Mouse (Mus musculus) thymus, postnatal 25 days (tissue): ENCODE measurements around the gene Spag5.

Experiments used
- DNase-seq: peaks from one replicate; pipeline ENCODE4 v3.0.0; 2022

The Spag5 gene

DNA sequence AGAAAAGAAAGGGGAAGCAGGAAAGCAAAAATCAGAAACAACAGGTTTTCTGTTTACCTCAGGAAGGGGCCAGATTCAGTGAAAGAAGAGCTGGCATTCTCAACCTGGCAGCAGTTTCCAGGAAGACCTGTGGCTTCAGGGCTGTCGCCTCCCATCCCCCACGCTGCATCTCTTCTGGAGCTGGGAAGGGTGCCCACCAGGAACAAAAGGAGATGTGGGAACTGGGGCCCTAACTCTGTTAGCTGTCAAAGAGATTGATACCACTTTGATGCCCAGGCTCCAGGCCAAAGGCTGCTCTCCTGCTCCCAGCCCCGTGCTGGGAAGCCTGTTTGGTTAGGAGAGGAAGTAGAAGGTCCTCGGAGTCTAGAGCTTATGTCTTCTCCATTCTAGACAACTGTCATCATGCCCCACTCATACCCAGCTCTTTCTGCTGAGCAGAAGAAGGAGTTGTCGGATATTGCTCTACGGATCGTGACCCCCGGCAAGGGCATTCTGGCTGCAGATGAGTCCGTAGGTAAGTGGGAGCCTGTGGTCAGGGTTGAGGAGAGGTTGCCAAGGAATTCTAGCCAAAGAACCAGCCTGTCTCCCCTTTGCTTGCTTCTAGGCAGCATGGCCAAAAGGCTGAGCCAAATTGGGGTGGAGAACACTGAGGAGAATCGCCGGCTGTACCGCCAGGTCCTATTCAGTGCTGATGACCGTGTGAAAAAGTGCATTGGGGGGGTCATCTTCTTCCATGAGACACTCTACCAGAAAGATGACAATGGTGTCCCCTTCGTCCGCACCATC, 22.9 kb downstream of the Spag5 start:
- no peak for DNase-seq

DNA sequence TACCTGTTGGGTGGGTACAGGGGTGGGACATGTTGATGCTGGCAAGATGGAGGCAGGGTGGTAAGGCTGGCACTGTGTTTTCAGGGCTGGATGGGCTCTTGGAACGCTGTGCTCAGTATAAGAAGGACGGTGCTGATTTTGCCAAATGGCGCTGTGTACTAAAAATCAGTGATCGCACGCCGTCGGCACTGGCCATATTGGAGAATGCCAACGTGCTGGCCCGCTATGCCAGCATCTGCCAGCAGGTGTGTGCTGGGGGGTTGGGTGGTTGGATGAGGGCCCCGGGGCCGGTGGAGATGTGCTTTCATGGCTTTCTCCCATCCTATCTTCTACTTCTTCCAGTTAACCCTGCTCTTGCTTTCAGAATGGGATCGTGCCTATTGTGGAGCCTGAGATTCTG, 23.6 kb downstream of the Spag5 start:
- DNase-seq, result no peak

DNA sequence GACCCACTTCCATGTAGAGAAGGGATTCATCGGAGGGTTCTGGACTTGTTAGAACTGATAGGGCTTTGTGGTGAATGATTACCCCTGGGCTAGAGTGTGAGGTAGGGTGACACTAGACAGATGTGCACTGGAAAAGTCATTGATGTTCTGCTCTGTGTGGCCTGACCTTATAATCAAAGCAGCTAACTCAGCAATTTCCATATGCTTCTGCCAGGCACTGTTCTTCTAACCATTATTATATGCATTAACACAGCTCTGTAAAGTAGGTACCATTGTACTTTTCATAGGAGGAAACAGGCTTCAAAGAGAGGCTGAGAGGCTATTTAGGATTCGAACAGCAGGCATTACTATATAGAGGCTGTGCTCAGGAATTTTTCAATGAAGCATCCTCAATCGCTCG, 25.9 kb downstream of the Spag5 start:
- DNase-seq, result no peak

DNA sequence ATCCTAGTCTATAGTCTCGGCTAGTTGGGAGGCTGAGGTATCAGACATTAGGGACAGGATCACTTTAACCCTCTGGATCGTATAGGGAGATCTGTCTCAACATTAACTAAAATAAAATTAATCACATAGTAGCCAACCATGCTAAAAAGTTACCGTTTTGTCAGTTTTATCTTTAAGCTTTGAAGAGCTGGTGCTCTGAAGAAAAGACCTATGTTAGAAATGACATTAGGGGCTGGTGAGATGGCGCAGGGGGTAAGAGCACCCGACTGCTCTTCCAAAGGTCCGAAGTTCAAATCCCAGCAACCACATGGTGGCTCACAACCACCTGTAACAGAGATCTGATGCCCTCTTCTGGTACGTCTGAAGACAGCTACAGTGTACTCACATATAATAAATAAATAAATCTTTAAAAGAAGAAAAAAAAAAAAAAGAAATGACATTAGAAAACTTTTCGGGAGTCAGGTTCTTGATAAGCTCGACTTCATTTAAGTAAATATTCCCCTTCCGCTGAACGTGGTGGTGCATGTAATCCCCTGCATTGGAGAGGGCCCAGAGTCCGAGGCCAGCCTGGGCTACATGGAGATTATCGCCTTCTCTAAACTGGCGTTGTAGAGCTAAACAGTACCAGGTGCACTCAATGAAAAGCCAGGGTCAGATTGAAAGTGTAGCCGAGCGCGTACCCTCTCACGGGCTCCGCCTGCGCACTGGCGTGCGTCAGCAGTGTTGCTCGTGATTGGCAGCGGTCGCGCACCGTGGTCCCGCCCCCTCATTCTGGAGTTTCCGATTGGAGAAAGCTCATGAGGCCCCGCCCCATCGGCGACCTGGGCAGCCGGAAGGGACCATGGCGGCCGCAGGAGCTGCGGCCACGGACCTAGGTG, 26.5 kb downstream of the Spag5 start, which contains the start of gene Pigs:
Gene Pigs, plus strand, starts transcription at position 782 of the 878 bp plus-strand sequence.
- peak; percentile 96 for DNase-seq

DNA sequence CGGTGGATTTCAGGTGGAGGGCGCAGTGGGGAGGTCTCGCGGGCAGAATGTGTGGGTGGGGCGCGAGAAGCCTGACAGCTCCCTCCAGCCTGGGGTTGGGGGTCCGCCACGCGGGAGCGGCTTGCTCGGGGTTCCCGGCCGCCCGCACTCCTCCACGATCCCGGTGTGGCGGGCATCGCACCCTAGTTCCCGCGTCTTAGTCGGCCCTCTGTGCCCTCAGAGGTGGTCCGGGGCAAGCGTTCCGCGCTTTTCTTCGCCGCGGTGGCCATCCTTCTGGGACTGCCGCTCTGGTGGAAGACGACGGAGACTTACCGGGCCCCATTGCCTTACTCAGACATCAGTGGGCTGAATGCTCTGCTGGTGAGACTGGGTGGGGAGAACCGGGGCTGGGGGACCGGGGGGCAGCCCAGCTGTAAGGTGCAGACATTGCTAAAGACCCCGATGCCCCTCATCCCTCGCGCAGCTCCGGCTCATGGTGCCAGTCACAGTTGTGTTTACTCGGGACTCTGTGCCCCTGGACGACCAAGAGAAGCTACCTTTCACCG, 27.3 kb downstream of the Spag5 start:
- DNase-seq, result no peak

DNA sequence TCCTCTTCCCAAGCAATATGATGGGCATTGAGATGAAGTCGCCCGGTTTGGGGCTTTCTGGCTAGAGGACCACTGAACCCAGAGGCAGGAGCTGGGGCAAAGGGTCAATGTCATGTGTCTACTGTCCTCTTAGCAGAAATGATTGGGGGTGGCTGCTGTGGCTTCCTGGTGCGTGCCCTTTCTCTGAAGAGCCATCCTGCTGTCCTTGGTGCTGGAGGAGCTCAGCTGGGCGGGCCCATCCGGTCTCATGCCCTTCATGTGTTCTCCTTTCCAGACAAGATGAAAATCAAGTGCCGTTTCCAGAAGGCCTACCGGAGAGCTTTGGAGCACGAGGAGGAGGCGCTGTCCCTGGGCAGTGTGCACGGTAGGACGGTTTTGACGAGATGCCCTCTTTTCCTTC, 31.3 kb downstream of the Spag5 start:
- DNase-seq, result no peak

DNA sequence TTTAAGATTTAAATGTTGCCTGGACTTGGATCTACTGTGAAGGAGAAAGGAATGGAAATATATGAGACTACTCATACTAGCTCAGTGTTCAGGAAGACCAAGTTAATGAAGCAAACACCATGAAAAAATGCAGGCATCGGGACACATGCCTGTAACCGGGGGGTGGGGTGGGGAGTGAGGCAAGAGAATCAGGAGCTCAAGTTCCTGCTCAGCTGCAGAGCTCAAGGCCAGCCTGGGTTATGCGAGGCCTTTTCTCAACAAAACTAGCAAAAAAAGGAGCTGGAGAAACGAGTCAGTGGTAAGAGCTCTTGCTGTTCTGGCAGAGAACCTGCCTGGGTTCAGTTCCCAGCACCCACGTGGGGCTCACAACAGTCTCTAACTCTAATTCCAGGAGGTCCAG, 32.7 kb downstream of the Spag5 start:
- no peak for DNase-seq

DNA sequence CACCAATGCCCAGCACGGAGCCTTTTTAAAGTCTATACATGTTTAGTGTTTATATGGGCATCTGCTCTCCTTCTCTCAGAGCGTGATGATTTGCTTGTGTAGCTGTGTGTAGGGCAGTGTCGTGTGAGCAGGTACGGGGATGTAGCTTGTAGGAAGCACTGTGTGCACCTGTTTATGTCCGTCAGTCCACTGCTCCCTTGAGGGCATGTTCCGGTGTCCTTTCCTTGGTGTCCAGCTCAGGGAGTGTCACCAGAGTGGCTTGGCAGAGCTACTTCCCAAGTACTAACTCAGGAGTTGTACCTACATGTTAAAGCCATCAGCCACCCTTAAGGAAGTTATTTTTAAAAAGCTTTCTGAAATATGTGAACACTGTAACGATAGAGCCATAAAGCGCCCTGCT, 35.7 kb downstream of the Spag5 start:
- DNase-seq, result no peak

DNA sequence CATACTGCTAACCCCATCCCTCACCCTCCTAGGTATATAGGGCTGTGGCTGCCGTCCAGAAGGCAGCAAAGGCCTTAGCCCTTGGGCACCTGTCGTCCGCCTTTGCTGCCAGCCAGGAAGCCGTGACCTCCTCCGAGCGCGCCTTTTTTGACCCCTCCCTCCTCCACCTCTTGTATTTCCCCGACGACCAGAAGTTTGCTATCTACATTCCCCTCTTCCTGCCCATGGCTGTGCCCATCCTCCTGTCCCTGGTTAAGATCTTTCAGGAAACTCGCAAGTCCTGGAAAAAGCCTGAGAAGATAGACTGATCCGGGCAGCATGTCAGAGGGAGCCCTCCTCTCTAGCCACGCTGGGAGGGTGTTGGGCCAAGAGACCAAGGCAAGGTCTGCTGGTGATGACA, 40.4 kb downstream of the Spag5 start:
- DNase-seq, result no peak

DNA sequence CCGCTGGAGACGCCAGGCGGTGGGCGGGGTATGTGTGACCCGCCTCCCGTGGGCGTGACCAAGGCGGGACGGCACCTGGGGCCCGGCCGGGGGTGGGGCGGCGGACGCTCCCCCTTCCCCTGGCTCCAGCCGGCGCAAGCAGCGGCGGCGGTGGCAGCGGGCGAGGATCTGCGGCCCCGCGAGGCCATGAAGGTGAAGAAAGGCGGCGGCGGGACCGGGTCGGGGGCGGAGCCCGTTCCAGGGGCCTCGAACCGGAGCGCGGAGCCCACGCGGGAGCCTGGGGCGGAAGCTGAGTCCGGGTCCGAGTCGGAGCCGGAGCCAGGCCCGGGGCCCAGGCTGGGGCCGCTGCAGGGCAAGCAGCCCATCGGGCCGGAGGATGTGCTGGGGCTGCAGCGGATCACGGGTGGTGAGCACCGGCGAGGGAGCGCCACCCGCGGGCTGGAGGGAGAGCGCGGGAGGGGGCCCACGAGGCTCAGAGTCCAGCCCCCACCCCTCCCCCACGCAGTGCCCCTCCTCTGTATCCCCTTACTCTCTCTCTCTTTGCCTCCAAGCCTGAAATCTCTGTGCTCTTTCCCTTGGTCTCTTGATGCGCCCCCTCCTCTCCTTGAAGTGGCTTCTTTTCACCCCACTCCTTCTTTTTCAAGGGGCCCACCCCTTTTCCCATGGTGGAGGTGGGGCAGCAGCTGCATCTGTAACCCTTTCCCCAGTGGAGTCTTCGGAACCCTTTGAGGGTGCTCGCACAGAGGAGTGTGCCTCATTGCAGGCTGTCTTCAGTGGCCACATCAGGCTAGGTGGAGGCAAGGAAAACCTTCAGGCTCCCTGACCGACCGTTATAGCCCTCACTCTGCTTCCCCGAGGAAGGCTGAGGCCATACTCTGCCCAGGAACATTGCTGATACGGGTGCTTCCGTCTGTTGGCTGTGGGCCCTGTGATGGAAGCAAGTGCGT, 42.3 kb downstream of the Spag5 start, which contains the start of gene Unc119:
Gene Unc119, plus strand, starts transcription at position 102 of the 947 bp plus-strand sequence.
- peak; percentile 86 for DNase-seq

DNA sequence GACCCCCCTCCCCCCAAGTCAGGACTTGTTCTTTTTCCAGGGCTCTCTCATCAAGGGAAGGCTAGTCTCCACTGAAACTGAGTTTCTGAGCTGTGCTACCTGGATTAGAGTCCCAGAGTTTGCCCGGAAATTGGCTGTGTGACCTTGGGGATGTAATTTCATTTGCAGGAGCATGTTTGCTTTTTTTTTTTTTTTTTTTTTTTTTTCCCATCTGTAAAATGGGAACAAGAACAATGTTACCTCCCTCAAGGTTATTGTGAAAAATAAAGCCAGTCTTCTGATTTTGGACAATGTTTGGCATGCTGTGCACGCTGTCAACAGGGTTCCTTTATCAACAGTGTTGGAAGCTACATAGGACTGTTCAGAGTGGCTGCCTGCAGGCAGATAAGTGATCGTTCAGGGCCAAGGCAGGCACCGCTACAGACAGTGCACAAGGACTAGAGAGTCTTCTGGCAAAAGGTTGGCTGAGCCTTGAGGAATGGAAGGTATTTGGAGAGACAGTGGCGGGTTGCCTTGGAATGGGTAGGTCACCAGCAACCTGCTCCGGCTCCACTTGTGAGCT, 43.1 kb downstream of the Spag5 start:
- DNase-seq, result no peak

DNA sequence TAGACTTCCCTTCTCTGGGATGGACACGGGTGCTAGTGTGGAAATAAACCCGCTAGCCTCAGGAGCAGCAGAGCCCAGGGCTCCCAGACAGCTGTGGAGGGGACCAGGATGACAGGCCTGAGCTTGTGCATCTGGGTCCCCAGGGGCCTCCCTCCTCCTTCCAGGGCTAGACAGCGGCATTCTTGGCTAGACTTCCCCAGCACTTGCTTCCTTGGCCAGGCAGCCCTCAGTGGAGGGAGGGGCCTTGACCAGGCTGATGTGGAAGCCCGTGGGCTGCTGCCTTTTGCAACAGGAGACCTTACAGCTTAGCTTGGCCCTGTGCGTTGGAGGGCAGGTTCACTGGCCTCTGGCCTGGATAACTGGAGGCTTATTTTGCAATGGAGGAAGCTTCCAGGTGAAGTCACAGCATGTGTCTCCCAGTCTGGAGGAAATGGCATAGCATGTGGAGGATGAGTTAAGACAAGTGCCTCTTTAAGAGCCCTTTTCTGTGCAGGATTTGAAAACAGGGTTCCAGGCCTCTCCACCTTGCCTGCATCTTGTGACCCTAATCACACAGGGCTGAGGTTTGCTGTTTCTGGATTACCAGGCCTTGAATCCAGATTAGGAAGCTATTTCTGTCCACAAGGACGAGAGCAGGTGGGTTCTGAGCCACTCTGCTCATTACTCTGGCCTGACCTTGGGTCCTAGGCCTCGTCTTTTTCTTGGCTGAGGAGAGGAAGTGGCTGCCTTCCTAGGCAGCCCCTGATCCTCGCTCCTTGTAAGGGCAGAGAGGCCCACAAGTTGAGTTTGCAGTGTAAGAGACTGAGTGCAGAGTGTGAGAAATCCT, 43.8 kb downstream of the Spag5 start:
- no peak for DNase-seq

DNA sequence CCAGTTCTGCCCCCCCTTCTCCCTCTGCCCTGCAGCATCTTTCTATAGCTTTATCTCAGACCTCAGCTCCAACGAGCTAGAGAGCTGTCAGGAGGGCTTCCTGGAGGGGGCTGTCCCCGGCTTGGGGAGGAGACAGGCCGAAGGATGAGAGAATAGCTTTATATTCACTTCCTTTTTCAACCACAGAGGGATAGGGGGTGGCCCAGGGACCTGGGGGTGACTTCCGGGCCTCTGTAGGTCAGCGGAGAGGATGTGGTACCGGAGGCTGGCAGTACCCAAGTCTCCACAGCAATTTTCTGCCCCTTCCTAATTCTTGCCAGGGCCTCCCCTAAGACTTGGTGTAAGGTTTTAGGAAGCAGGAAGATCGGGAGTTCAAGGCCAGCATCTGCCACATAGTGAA, 44.5 kb downstream of the Spag5 start:
- DNase-seq, result peak; percentile 55

DNA sequence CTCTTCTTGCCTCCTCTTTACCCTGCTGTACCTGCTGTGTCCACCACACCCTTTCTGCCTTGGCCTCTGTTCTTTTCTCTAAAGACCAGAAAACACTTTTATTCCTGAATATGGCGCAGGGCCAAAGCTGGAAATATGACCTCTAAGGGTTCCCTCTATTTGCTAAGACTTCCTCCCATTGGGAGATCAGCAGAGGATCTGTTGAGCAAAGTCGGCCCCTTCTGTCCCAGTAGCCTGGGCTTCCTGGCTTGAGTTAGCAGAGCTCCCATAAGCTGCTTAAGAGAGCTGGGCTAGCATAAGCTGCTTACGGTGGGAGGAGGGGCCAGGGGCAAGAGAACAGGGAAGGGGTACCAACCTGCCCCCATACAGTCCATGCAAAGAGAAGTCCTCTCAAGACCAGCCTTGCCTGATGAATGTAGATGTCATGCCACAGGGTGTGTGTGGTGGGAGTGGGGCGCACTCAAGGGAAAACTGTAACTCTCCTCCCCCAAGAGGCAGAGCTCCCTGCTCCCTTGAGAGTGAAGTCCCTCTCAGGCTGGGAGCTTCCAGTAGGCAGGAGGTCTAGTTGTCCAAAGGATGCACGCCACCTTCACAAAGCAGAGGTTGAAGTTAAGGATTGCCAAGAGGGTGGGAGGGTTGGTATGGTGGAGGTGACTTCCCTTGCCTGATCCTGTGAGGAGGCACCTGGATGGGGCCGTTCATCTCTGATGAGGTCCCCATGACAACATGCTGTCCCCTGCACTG, 45.2 kb downstream of the Spag5 start:
- DNase-seq, result no peak

DNA sequence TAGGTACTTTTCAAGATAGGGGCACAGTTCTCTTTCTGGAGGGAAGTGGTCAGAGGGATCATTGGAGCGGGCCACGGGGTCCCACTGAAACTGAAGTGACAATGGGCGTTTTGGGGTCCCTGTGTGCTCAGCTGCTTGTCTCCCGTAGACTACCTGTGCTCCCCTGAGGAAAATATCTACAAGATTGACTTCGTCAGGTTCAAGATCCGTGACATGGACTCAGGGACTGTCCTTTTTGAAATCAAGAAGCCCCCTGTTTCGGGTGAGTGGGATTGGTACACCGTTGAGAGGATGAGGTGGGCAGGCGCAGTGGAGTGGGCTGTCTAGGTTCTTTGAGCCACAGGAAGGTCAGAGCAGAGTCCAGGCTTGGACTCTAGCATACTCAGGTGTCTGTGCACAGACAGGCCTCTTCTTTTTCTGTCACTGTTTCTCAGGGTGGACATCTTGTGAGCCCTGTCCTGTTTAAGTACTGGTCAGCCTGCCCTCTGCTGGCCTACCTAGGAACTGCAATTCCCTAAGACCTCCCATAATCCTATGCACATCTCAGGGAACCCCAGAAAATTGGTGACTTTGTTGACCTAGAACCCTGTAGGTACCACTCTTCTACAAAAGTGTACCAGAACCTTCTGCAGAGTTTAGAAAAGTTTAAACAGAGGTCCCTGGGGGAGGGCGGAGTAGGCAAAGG, 45.9 kb downstream of the Spag5 start:
- DNase-seq, result peak; percentile 70

DNA sequence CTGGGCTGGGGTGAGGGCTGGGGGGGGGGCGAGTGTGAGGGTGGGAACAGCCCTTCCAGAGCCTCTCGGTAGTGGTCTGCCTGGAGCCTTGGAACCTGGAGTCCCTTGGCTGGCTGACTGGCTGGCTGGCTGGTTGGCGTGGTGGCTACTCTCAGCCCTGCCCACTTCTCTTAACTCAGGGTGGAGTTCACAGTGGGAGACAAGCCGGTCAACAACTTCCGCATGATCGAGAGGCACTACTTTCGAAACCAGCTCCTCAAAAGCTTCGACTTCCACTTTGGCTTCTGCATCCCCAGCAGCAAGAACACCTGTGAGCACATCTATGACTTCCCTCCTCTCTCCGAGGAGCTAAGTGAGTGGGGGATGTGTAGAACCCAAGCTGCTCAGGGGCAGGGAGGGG, 46.6 kb downstream of the Spag5 start:
- DNase-seq, result no peak

DNA sequence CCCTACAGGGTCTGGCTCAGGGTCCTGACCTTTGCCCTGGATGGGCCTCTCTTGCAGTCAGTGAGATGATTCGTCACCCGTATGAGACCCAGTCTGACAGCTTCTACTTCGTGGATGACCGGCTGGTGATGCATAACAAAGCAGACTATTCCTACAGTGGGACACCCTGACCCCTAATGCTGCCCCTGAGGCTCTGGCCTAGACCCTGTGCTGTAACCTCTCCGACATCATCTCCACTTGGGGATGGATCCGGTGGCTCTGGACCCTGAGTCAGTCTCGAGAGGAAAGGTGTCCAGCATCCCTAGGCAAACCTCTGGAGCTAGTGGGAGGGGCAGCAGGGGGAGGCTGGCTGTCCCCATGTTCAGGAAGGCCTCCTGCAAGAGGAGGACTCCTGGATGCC, 47.1 kb downstream of the Spag5 start:
- no peak for DNase-seq

DNA sequence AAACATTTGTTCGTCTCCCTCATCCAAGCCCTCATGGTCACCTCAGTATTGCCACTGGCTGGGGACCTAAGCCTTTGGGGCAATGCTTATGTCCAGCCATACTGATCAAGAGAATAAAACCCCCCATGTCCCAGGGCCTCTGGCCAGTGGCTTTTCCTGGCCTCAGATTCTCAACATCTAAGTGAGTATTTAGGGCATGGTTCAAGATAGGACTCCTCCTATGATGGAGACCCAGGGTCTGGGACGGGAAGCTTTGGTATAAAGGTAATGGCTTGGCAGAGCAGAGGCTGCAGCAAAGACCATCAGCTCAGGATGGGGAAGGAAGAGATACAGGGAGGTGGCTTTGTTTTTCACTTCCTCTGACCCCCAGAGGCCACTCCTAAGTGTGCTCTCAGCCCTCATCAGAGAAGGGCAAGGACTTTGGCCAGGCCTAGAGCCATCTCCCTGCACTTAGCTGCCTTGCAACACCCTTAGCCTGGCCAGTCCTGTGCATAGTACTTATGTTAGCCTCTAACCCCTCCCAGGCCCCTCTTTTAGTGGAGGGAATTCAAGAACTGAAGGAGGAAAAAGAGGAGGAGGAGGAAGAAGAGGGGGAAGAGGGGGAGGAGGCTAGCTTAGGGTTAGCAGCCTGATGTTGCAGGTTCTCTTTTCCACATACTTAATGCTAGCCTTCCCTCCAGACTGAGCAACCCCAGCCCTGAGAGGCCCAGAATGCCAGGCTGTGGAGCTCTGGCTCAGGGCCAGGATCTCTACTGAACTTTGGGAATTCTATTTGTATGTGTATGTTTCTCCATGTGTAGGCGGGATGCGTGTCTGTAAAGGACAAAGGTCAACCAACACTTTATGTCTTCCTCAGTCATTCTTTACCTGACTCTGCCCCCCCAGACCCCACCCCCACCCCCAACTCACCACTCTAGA, 48.4 kb downstream of the Spag5 start:
- DNase-seq, result no peak

DNA sequence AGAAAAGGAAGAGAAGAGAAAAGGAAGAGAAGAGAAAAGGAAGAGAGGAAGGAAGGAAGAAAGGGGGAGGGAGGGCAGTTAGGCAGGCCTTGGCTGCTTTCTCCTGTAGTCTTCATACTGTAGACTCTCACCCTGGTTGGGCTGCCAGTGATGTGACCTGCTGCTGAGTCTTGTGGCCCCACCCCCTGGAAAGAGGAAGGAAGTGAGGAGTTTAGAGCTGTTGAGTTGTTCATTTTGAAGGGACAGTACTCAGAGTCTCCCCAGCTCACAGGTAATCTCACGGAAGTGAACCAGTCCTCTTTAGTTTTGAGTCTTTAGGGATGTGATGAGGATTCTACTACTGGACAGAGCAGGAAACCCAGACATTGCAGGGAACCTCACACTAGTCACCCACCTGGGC, 51.8 kb downstream of the Spag5 start:
- DNase-seq, result no peak
